Mouse (Mus musculus): ENCODE results near the gene Vmn1r82.

Vmn1r82 gene

GRCm38 (mm10) chr7:12300130-12300529, at the start of gene Vmn1r82:
TSS of gene Vmn1r82 (plus strand) at chr7:12300430.
- no peak for DNase-seq (ENCODE audit: low spot score in 2 of 2)

GRCm38 (mm10) chr7:12268169-12268568, 32.1 kb upstream of the Vmn1r82 start, which contains the start of gene Vmn1r81:
TSS of gene Vmn1r81 (minus strand) at chr7:12268269.
- no peak for DNase-seq (ENCODE audit: low spot score in 2 of 2)

- no peak for DNase-seq (ENCODE audit: low spot score in 2 of 2)
These were observed 29.2 kb downstream of the Vmn1r82 start, which contains the start of gene Vmn1r83 for GRCm38 (mm10) chr7:12329381-12329780. TSS of gene Vmn1r83 (minus strand) at chr7:12329481.
